Mouse (Mus musculus): ENCODE data around the gene Prss37. TPM values are rescaled to one million over a fixed set of nuclear protein-coding genes. Genes with fewer than 3 reads are reported as not detected.

Prss37 gene
- not detected for total RNA-seq (2021)
- long read RNA-seq, experiment 1 = 0 reads
- long read RNA-seq, experiment 2 = 0 reads

DNA sequence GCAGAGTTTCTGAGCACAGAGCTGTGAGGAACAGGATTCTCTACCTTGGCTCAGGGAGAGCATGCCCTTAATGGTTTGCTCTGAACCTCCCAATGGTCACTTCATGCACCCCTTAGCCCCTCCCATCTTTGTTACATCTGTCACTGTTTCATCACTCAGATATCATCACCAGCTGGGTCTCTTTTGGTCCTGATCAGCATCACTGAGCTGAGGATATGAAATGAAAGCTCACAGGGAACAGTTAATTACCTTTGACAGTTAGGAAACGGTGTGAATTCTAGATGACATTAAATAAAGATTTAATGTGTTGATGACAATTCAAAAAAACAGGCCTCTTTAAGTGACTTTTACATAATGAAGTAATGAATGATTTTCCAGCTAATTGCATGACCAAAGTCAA, at the start of gene Prss37:
Gene Prss37, minus strand, starts transcription at position 101 of the 400 bp plus-strand sequence.
- no peak for DNase-seq

DNA sequence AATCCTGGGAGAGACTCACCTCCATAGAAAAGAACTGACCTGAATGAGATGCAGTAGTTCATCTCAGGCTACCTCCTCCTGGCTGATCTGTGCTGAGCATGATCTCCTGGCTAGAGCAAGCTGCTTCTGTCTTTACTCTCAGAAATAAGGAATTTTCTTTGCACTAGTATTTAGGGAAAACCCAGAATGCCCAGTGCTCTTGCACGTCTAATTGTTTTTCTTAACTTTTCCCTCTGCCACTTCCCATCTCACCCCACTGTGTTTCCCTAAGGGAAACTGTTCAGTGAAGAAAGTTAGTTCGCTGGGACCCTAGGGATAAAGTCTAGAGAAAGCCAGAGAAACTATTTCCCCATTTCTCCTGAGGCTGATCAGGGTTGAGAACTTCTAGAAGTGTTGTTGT, 35.6 kb upstream of the Prss37 start, which contains the start of gene Olfr461:
Gene Olfr461, minus strand, starts transcription at position 101 of the 400 bp plus-strand sequence.
- no peak for DNase-seq

DNA sequence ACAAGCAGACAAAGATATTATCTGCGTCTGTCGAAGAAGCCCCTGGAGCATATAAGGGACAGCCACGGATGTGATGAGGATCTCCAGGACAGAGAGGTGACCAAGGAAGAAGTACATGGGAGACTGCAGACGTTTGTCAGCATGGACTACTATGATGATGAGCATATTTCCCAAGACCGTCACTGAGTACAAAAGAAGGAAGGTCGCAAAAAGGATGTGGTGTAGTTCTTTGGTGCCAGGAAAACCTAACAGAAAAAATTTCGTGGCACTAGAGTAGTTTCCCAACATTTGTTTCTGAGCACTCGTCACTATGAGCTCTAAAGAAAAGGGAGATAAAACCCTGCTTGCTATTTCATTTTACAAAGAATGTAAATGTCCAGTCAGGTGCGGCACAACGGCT, 25.4 kb upstream of the Prss37 start:
- no peak for DNase-seq

DNA sequence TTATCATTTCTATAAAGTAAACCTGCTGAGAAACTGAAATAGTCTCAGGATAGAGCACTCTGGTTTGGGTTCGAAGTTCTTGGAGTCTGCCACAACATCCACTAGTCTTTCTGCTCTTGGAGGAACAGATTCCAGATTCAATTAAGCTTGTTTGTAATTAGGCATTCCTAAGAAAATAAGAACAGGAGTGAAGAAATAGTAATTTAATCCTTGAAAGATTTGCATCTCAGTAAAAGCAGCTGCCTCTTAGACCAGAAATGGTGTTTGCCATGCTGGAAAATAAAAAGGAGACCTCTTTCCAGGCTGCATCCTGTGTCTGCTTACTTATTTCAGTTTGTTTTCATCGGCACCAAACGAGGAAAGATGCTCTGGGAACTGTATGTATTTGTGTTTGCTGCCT, 26.1 kb downstream of the Prss37 start, which contains the start of gene Tas2r108:
Gene Tas2r108, plus strand, starts transcription at position 301 of the 400 bp plus-strand sequence.
- DNase-seq = no peak

DNA sequence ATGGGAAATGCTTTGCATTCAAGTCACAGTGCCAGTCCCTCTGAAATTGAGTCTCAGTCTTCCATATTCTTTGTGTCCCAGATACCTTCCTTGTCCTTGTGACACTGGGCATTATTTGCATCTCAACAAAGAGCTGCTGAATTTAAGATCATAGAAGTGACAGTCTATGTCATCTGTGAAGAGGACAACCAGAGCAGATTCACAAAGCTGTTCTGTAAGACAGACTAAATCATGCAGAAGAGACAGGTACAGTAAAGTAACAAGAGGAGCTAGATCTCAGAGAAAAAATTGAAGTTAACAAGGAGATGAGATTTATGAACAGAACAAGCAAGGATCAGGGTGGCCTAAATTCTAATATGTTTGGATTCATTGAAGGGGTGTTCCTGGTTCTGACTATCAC, 28.4 kb downstream of the Prss37 start, which contains the start of gene Tas2r137:
Gene Tas2r137, plus strand, starts transcription at position 301 of the 400 bp plus-strand sequence.
- no peak for DNase-seq

DNA sequence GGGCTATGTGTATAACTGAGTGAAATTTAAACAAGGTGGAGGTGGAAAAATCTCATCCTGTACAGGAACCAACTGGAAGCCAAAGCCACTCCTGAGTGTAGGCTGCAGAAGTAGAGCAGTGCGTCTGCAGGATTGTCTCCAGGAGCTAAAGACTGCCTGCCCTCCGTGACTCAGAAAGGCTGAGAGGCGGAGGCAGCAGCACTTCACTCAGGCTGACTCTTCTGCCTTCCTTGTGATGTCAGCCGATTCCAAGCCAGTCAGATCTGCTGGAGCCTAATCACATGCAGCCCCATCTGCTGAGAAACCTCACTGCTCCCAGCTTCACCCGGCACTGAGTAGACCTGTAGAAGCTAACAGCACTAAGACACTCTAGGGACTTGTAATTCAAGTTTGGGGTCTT, 37.0 kb downstream of the Prss37 start:
- no peak for DNase-seq

- no peak for DNase-seq
Observed at GRCm38 (mm10) chr6:40479705-40480104, 39.6 kb downstream of the Prss37 start.

DNA sequence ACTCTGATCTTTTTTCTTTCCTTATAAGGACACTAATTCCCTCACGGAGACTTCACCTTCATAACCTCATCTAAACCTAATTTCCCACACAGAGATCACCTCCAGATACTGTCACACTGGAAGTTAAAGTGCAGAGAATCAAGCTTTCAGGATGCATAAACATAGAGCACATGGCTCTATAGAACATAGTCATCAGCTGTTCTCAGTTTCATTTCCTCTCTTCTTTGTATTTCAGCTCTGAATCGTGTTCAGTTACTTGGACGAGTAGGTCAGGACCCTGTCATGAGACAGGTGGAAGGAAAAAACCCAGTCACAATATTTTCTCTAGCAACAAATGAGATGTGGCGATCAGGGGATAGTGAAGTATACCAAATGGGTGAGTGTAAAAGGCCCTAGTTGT, 43.2 kb downstream of the Prss37 start:
- no peak for DNase-seq

- no peak for DNase-seq
Observed at GRCm38 (mm10) chr6:40471720-40472010, 47.6 kb downstream of the Prss37 start.

DNA sequence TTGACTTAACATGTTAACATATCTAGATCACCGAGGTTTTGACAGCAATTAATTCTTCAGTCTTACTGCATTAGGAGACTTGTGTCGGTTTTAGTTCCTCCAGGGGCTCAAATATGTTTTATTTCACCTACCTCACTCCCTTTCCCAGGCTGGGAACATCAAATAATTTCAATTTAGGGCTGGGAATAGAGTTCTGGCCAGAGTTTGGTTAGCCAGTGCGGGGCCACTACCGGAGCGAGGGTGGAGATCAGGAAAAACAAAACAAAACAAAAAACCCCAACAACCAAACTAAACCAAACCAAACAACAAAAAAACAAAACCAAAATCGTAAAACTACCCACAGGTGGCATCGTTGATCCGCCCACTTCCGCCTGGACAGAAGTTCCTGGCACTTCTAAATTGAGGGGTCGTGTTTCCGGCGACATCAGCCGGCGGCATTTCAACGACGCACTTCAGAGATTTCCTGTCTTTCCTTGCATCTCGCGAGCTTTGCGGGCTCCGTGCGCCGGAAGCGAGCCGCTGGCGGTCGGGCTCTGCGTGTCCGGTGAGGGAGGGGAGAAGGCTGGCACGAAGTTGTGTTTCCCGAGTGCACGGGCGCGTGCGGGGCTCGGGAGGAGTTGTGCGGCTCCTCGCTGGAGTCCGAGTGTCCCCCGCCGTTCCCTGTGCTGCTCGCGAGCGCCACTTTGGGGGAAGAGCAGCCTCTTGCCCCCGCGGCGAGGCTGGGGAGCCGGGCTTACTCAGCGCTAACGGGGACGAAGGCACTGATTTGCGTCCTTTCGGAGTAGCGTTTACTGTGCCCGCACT, 48.2 kb downstream of the Prss37 start, which contains the start of gene Ssbp1:
Gene Ssbp1, plus strand, starts transcription at position 437 of the 804 bp plus-strand sequence.
- DNase-seq = peak; percentile 92 to 93

GRCm38 (mm10) chr6:40465710-40466109, 53.6 kb downstream of the Prss37 start:
- no peak for DNase-seq

Other genes starting within 250 kb of the Prss37 start
- gene Agk, start 194.3 kb downstream of the Prss37 start, total RNA-seq (2021) = 10 to 100 TPM; 23.5 to 43.0 TPM
- 10 to 100 TPM; 11.9 to 15.4 TPM for gene E330009J07Rik, start 83.4 kb downstream of the Prss37 start, total RNA-seq (2021)
- gene Wee2, start 80.4 kb downstream of the Prss37 start, total RNA-seq (2021) = not detected
- 10 to 100 TPM; 47.4 to 48.1 TPM for gene Ssbp1, start 48.2 kb downstream of the Prss37 start, total RNA-seq (2021)
- not detected for gene Tas2r137, start 28.3 kb downstream of the Prss37 start, total RNA-seq (2021)
- gene Tas2r108, start 26.0 kb downstream of the Prss37 start, total RNA-seq (2021) = not detected
- not detected for gene Olfr461, start 35.5 kb upstream of the Prss37 start, total RNA-seq (2021)
- gene Olfr460, start 50.0 kb upstream of the Prss37 start, total RNA-seq (2021) = not detected
- 1 to 10 TPM in 1 of 2 experiments, under 1 TPM in 1; 0.50 to 1.3 TPM for gene Clec5a, start 66.3 kb upstream of the Prss37 start, total RNA-seq (2021)
- gene Tas2r138, start 93.8 kb upstream of the Prss37 start, total RNA-seq (2021) = not detected
- gene Mgam, start 109.3 kb upstream of the Prss37 start, total RNA-seq (2021) = 1 to 10 TPM in 1 of 2 experiments, under 1 TPM in 1; 0.63 to 2.0 TPM